ENCODE assay signal across 19 mouse cellular contexts in the genomic region with DNA sequence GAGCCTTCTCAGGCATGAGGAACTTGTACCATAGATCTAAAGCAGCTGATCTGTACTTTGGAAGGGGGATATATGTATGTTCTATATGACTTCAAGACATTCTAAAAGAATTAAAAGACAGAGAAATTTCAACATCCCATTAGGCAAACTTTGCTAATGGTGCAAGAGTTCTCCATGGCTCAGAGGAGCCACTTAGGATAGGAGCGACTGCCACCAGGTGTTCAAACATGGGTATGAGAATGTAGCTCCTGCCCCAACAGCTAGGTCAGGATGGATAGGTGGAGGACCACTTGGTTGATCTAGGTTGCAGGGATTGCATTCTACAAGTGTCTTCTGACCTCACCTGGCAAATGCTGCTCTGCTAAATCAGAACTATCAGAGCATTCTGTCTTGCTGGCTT. TPM values are rescaled to one million over a fixed set of nuclear protein-coding genes. Genes with fewer than 3 reads are reported as not detected.
DNase-seq lines count a peak whose midpoint lies in the region; ATAC-seq and TF ChIP-seq lines count a peak whose summit lies in the region.
"Had no signal": no experiment of that assay in that cellular context is flagged by ENCODE, and none has a peak within 500 bp of the region (broad histone marks: within the 10 kb centered on the region; RNA-seq: fewer than 3 reads in every experiment).

No protein-coding gene starts in this region.

- no peaks in the 10 kb centered on the region for H3K79me2 ChIP-seq in liver, adult 2 months (ENCODE audit: control insufficient read depth, insufficient read depth, low read length)

- no peak overlapping the region for H3K4me3 ChIP-seq in gastrocnemius, adult 2 months
- no peak overlapping the region for H3K4me3 ChIP-seq in liver, adult 2 months (ENCODE audit: insufficient read depth, low read depth, low read length)
- no peak overlapping the region for H3K4me3 ChIP-seq in liver, embryonic 11.5 days (ENCODE audit: low read depth, low read length)
- H3K4me3 ChIP-seq: limb, embryonic 15.5 days; neural tube, embryonic 13.5 days had no signal

- no peak for TF ChIP-seq POLR2A in liver, adult 2 months (IDR thresholded peaks at IDR 0.05; ENCODE audit: extremely low read depth, insufficient read depth, low read length)

- TF ChIP-seq CTCF in gastrocnemius, adult 2 months (IDR thresholded peaks at IDR 0.05) = peak; percentile 15; the same call in 1 of the 2 replicates
- peak; percentile 57 for TF ChIP-seq CTCF in liver, adult 2 months (IDR thresholded peaks at IDR 0.05; ENCODE audit: low read depth, low read length)

- H3K9ac ChIP-seq in liver, adult 2 months (ENCODE audit: low read depth, low read length) = no peak overlapping the region
- no peak overlapping the region for H3K9ac ChIP-seq in liver, embryonic 11.5 days (ENCODE audit: low read depth, low read length)
- H3K9ac ChIP-seq: limb, embryonic 15.5 days; neural tube, embryonic 13.5 days had no signal

- no peak for ATAC-seq in liver, embryonic 11.5 days (replicated peaks; ENCODE audit: low FRiP score)
- ATAC-seq in megakaryocyte, adult 5-6 weeks (ENCODE audit: poor library complexity, severe bottlenecking) = peak; percentile 60

- H3K4me2 ChIP-seq in liver, embryonic 11.5 days = no peak overlapping the region
- H3K4me2 ChIP-seq: limb, embryonic 15.5 days; neural tube, embryonic 13.5 days had no signal

- WGBS in liver, adult 2 months = 28% methylated on average over 1 of the region's 1 CpGs
- 48% methylated on average over 1 of the region's 1 CpGs for WGBS in liver, embryonic 11.5 days

- H3K9me3 ChIP-seq in liver, embryonic 11.5 days (ENCODE audit: control insufficient read depth, low read length) = no peaks in the 10 kb centered on the region; the same call in 1 of the 2 replicates
- H3K9me3 ChIP-seq: limb, embryonic 15.5 days; neural tube, embryonic 13.5 days had no signal

- H3K27me3 ChIP-seq in liver, adult 2 months (ENCODE audit: control insufficient read depth, insufficient read depth, low read length) = no peaks in the 10 kb centered on the region
- no peaks in the 10 kb centered on the region for H3K27me3 ChIP-seq in liver, embryonic 11.5 days (replicated peaks; ENCODE audit: control insufficient read depth, insufficient read depth, low read length)
- H3K27me3 ChIP-seq: limb, embryonic 15.5 days; neural tube, embryonic 13.5 days had no signal

- no peaks in the 10 kb centered on the region for H3K36me3 ChIP-seq in liver, adult 2 months (ENCODE audit: control insufficient read depth, insufficient read depth, low read length)
- H3K36me3 ChIP-seq in liver, embryonic 11.5 days (ENCODE audit: control insufficient read depth, insufficient read depth, low read length) = no peaks in the 10 kb centered on the region
- H3K36me3 ChIP-seq: limb, embryonic 15.5 days; neural tube, embryonic 13.5 days had no signal

- no peak for DNase-seq in gastrocnemius, adult 2 months
- DNase-seq in gastrocnemius, adult 8-10 months (ENCODE audit: low spot score in 2 of 2) = no peak
- DNase-seq in liver, adult 2 months (ENCODE audit: extremely low read depth, low read depth, low spot score) = peak; percentile 70
- DNase-seq in liver, embryonic 11.5 days (ENCODE audit: low spot score) = no peak
- peak; percentile 7 for DNase-seq in ZHBTc4 (ENCODE audit: low read depth, low spot score)
- DNase-seq in thymus, postnatal 0 days (ENCODE audit: low spot score) = no peak
- no peak for DNase-seq in heart, adult 8-10 months (ENCODE audit: low spot score)
- DNase-seq: cerebellum, adult 9-11 months; heart, adult 11 months; heart, postnatal 10 days; thymus, postnatal 25 days had no signal

- no peak overlapping the region for H3K27ac ChIP-seq in gastrocnemius, adult 2 months
- H3K27ac ChIP-seq in liver, adult 2 months (replicated peaks; ENCODE audit: insufficient read depth, low read depth, low read length) = 0 out of 2 replicates have a peak overlapping the region, but pooled peaks have one; percentile 19
- H3K27ac ChIP-seq in liver, embryonic 11.5 days (ENCODE audit: low read depth, low read length) = no peak overlapping the region
- H3K27ac ChIP-seq: limb, embryonic 15.5 days; neural tube, embryonic 13.5 days had no signal

- H3K4me1 ChIP-seq in liver, adult 2 months (ENCODE audit: control insufficient read depth, insufficient read depth, low read length) = peaks cover 6% of the 10 kb centered on the region; the same call in 1 of the 2 replicates
- no peaks in the 10 kb centered on the region for H3K4me1 ChIP-seq in liver, embryonic 11.5 days (replicated peaks; ENCODE audit: control insufficient read depth, insufficient read depth, low read length)
- H3K4me1 ChIP-seq: limb, embryonic 15.5 days; neural tube, embryonic 13.5 days had no signal

- intact Hi-C loops in gastrocnemius, adult 2 months (cut with DNase I) = no loop called here

RNA-seq across cellular contexts. Expression of gene Il1f9, which starts 1.9 kb away (rescaled TPM):
- not detected for total RNA-seq in gastrocnemius, adult 2 months (2021)
- not detected for total RNA-seq in gastrocnemius, adult 8-10 months (2022)
- total RNA-seq in liver, adult 2 months (2014; rRNA removed) = 0.18 TPM in 1 of 2 replicates, not detected in the other
- polyA plus RNA-seq in liver, adult 2 months (2012; rRNA removed) = not detected in 2 replicates
- not detected in 2 replicates for polyA plus RNA-seq in liver, embryonic 11.5 days (2014; fragmentation: Nextera tagmentation; extraction: Ambion mirVana)
- 55.9 and 64.6 TPM in 2 replicates for total RNA-seq in megakaryocyte, adult 5-6 weeks (2015)
- total RNA-seq in megakaryocyte, adult 5-6 weeks (2017) = 38.3 and 38.4 TPM in 2 replicates
- polyA plus RNA-seq in thymus, postnatal 0 days (2015; fragmentation: Nextera tagmentation; extraction: Ambion mirVana) = 0.16 TPM in 1 of 2 replicates, not detected in the other
- under 1 TPM in 1 of 4 experiments, not detected in 3; 0.17 TPM for total RNA-seq in heart, adult 8-10 months (2022)
- total RNA-seq: heart, postnatal 10 days; left cerebral cortex, postnatal 10 days had no signal
- polyA plus RNA-seq: C2C12; frontal cortex, adult 2 months; large intestine, adult 2 months; neural tube, embryonic 13.5 days; stomach, embryonic 14.5 days had no signal

RNA-seq across cellular contexts. Expression of gene Il1f6, which starts 27.0 kb away (rescaled TPM):
- not detected for total RNA-seq in gastrocnemius, adult 2 months (2021)
- total RNA-seq in gastrocnemius, adult 8-10 months (2022) = not detected
- total RNA-seq in liver, adult 2 months (2014; rRNA removed) = not detected in 2 replicates
- not detected in 2 replicates for polyA plus RNA-seq in liver, adult 2 months (2012; rRNA removed)
- not detected in 2 replicates for polyA plus RNA-seq in liver, embryonic 11.5 days (2014; fragmentation: Nextera tagmentation; extraction: Ambion mirVana)
- not detected in 2 replicates for total RNA-seq in megakaryocyte, adult 5-6 weeks (2015)
- not detected in 2 replicates for total RNA-seq in megakaryocyte, adult 5-6 weeks (2017)
- polyA plus RNA-seq in thymus, postnatal 0 days (2015; fragmentation: Nextera tagmentation; extraction: Ambion mirVana) = 0.36 and 0.83 TPM in 2 replicates
- total RNA-seq in heart, adult 8-10 months (2022) = not detected
- total RNA-seq: heart, postnatal 10 days; left cerebral cortex, postnatal 10 days had no signal
- polyA plus RNA-seq: C2C12; frontal cortex, adult 2 months; large intestine, adult 2 months; neural tube, embryonic 13.5 days; stomach, embryonic 14.5 days had no signal

RNA-seq across cellular contexts. Expression of gene Il1f8, which starts 35.2 kb away (rescaled TPM):
- total RNA-seq in gastrocnemius, adult 2 months (2021) = not detected
- not detected for total RNA-seq in gastrocnemius, adult 8-10 months (2022)
- total RNA-seq in liver, adult 2 months (2014; rRNA removed) = not detected in 2 replicates
- polyA plus RNA-seq in liver, adult 2 months (2012; rRNA removed) = not detected in 2 replicates
- polyA plus RNA-seq in liver, embryonic 11.5 days (2014; fragmentation: Nextera tagmentation; extraction: Ambion mirVana) = not detected in 2 replicates
- not detected in 2 replicates for total RNA-seq in megakaryocyte, adult 5-6 weeks (2015)
- not detected in 2 replicates for total RNA-seq in megakaryocyte, adult 5-6 weeks (2017)
- not detected in 2 replicates for polyA plus RNA-seq in thymus, postnatal 0 days (2015; fragmentation: Nextera tagmentation; extraction: Ambion mirVana)
- not detected for total RNA-seq in heart, adult 8-10 months (2022)
- total RNA-seq: heart, postnatal 10 days; left cerebral cortex, postnatal 10 days had no signal
- polyA plus RNA-seq: C2C12; frontal cortex, adult 2 months; large intestine, adult 2 months; neural tube, embryonic 13.5 days; stomach, embryonic 14.5 days had no signal

Comparison
In these comparisons a context has a peak if more than half of its experiments do, and no peak if none do; other contexts are left out.
1. DNase-seq: peak in liver, adult 2 months (single experiment) and ZHBTc4 (single experiment); none in gastrocnemius, adult 2 months (single experiment), gastrocnemius, adult 8-10 months (0 of 2), liver, embryonic 11.5 days (single experiment), thymus, postnatal 0 days (single experiment) and heart, adult 8-10 months (single experiment).
2. RNA of gene Il1f9, which starts 1.9 kb away (total RNA-seq): 38.3 to 64.6 TPM in megakaryocyte, adult 5-6 weeks; 0.18 TPM in liver, adult 2 months, not detected in gastrocnemius, adult 2 months, not detected in gastrocnemius, adult 8-10 months and 0.17 TPM in heart, adult 8-10 months; every median in the first group is over 10 times any median in the second.